Mouse (Mus musculus) C2C12 (cell line): ENCODE data around the gene Zscan2.

Experiments
- CTCF ChIP-seq: IDR thresholded peaks from one replicate; pipeline ENCODE4 v1.5.1; 2011; ENCODE audit not compliant: control insufficient read depth, insufficient read depth, insufficient read length
- FOSL1 ChIP-seq: IDR thresholded peaks from one replicate; pipeline ENCODE4 v1.8.0; 2011; ENCODE audit warnings: mild to moderate bottlenecking, low read length; ENCODE audit not compliant: poor library complexity, insufficient read depth, severe bottlenecking
- MAX ChIP-seq: IDR thresholded peaks from one replicate; pipeline ENCODE4 v1.6.1; 2011; ENCODE audit warnings: mild to moderate bottlenecking, control low read depth
- USF1 ChIP-seq: IDR thresholded peaks from one replicate; pipeline ENCODE4 v1.6.1; 2011; ENCODE audit warnings: low read depth, mild to moderate bottlenecking, control low read depth, moderate library complexity

GRCm38 (mm10) chr7:80917916-80918465, 57.3 kb downstream of the Zscan2 start:
- TF ChIP-seq USF1: no peak
- TF ChIP-seq FOSL1: no peak
- no peak for TF ChIP-seq CTCF
- no peak for TF ChIP-seq MAX
